Mouse (Mus musculus) monocyte, adult 2 months (primary cell): Measurements from ENCODE around the gene Pbx1.

Experiments
- DNase-seq, 2 experiments: peaks; one replicate each; pipeline ENCODE4 v3.0.0; 2022; ENCODE audit warnings: low spot score in 2 of 2, low read depth in 1 of 2

Pbx1 gene

DNA sequence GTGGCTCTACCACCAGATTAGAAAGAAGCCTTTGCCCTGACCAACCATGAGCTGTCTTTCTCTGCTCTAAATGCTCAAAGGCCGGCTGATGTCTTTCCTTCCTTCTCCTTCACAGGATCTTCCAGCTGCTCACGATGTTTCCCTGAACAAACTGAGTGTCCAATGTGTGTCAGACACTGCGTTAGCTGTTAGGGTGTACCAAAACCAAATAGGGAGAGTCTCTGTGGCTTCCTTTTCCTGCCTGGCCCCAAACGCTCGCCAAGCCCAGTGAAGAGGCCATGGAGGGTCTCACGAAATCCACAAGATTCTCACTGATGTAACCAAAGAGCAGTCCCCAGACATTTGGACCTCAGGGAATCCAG lies 47.5 kb downstream of the Pbx1 start:
- DNase-seq = no peak

DNA sequence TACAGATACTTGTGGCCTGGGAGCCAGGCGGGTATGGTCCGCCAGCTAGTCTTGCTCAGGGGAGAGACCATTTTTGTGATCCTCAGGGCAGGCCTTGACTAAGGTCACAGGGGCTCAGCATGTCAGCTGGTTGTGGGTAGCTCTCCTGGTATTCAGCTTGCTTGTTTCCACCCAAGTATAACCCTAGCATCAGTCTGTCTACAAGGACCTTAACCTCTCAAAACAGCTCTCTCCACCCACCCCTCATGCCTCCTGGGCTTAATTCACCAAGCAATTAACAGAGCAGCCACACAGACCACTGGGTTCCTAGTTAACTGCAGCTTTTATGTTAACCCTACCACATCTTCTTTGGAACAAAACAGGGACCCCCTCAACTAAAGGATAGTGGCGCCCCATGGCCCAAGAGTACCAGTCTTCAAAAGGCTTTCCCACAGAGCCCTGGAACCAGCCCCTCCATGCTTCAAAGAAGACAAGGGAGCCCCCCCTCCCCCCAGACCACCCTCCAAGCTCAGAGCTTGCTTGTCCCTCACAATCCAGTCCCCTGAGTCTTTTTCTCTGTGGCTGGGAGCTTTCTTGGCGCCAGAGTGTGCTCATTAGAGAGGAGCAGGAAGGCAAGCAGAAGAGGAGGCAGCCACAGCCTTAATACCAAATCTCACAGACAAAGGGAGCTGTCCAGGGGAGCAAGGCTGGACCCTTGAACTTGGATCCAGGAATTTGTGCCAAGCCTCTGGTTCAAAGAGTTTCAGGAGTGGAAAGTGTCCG lies 48.1 kb downstream of the Pbx1 start:
- no peak for DNase-seq

DNA sequence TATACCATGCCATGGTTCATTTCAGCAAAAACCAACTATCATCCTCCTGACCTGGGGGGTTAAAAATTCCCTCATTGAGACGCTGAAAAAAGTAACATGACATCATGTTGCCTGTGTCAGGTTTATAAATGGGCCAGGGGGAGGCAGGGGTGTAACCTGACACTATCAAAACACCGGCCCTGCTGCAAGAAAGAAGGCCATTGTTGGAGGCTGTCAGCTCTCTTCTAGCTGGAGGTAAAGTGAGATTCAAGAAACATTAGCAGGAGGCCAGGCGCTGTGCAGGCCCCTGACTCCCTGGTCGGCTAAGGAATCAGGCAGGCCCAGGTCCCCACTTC lies 49.3 kb downstream of the Pbx1 start:
- no peak for DNase-seq

DNA sequence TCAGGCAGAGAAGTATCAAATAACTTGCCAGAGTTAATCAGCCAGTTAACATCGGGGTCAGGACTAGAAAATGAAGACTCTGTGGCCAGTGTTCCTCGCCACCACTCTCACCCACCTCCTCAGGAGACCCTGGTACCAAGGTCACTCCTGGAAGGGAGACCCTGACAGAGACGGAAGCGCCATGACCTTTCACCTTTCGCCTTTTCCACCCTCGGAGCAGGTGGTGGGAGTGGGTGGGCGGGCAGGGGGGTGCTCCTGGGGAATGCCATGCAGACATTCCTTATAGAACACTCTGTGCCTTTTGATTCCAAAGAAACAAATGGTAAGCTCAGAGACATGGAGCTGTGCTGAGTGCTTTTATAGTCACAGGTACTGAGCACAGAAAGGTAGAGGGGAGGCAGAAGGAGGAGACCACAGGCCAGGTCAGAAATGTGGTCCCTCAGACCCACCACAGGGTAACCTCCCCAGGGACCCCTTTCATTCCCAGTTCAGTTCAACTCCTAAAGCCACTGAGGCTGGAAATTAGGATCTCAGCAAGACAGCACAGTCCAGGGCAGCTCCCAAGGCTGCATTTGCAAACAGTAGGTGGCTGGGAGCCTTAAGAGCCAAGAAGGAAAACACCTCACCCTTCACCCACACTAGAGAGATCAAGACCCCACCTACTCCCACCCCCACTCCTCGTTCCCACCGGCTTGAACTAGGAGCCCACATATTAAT lies 49.8 kb downstream of the Pbx1 start:
- no peak for DNase-seq

DNA sequence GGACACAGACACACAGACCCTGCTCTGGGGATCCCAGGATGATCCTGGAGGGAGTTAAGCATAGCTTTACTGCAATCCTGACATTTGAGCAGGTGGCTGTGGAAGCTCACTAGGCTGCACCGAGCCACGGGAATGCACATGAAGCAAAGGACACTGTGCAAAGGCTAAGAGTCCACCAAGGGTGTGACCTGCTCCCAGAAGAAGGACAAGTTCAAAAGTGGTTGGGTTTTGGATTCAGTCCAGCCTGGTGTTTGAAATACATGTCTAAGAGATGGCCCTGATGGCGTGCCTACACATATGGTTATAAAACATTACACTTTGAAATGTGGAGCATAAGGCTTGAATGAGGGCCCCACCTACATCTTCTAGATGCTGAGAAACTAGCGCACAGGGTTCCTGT lies 50.6 kb downstream of the Pbx1 start:
- no peak for DNase-seq

DNA sequence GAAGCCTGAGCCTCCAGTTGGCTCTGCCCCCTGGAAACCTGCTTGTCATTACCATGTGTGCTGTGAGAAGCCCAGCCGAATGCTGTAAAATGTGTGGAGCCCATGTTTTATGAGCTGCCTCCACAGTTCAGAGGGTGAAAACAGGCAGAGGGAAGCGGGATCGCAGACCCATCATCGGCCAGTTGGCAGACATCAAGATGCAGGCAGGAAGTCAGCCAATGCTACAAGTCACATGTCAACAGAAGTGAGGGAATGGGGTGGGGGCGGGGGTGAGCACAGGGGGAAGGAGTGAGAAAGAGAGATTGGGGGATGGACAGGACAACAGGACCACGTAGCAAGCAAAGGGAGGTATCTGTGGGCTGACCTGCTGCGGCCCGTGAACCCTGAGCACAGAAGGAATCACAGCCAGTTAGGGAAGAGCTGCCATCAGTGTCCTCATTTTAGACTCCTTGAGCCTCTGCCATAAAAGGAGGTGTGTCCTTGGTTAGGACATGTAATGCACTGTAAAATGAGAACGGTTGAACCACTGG lies 51.8 kb downstream of the Pbx1 start:
- no peak for DNase-seq

DNA sequence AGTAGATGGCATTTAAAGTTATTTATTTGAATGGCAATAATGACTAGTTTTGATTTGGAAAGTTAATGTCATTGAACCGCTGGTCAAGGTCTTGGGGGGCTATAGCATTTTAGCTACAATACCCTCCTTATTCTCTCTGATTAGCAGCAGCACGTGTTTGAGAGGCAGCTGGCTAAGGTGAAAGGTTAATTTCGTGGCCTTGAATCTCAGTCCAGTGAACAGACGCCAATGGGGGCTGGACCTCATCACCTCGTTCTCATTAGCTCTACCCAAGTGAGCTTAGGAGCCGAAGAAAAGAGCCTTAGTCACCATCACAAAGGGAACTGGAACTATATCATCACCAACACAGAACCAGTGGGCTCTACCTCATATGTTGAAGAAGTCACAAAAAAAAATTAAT lies 54.4 kb downstream of the Pbx1 start:
- no peak for DNase-seq

DNA sequence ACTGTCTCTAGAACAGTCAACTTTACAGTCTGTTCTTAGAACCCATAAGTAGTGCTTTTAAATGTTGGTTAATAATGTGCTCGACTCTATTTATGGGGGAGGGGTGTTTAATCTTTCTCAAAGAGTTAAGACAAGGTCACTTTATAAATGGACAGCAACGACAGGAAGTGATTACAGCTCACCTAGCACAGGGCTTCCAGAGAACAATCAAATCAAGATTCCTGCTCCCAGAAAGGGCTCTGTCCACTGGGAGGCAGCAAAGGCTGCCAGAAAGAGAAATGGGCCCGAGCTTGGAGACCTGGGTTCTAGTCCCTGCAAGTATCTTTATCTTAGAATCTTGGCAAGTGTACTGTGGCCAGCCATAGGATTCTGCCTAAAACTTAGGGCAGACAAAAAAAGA lies 55.7 kb downstream of the Pbx1 start:
- no peak for DNase-seq

DNA sequence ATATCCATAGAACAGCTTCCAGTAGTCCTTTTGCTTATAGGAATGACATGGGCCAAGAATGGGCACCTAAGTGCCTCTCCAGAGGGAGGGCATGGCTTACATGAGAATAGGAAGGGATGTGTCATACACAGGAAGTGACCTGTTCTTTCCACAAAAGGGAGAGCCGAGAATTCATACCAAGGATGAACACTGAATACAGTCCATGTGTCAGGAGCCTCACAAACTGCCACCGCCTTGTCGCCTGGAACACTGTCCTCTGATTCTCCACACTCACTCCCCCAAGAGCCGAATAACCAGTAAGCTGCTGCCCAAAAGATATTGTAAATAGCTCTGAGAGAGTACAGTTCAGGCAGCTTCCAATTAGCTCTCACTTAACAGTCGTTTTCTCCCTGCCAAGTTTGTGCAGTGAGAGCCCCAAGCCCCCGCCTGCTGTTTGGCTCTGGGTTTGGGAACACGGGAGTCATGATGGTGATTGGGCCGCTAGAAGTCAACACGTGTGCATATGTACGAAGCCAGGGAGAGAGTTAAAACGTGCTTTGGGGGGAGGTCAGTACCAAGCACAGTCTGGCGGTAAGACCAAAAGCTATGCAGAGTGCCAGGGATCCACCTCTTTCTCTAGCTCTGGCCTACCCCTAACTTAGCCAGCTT lies 57.0 kb downstream of the Pbx1 start:
- no peak for DNase-seq

DNA sequence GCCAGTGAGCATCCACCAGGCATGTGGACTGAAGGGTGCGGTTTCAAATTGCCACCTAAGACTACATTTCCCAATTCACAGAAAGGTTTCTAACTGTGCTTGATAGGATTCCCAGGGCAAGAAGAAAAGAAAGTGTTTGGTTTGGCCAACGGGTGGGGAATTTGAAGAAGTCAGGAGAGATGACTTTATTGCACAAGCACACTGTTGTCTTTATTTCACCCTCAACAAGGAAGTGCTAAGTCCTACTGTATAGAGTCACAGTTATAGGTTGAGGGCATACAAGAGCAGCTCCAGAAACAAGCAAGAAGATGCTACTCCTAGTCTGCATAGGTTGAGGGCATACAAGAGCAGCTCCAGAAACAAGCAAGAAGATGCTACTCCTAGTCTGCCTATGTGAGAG lies 60.0 kb downstream of the Pbx1 start:
- DNase-seq = no peak

DNA sequence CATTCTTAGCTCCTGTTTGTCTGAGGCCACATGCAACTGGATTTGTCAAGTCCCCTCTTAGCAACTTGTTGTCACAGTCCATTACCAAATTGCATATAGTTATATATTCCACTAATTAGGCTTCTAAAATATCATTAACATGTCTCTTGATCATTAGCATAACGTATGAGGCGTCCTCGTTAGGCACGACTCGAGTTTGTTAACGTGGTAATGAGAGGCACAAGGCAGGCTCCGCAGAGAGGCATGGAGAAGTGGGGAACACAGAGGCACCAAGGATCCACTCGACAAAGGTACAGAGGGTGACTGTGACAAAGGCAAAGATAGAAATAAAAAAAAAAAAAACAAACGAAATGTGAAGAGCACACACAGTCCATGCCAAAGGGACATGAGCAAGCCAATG lies 61.1 kb downstream of the Pbx1 start:
- no peak for DNase-seq

DNA sequence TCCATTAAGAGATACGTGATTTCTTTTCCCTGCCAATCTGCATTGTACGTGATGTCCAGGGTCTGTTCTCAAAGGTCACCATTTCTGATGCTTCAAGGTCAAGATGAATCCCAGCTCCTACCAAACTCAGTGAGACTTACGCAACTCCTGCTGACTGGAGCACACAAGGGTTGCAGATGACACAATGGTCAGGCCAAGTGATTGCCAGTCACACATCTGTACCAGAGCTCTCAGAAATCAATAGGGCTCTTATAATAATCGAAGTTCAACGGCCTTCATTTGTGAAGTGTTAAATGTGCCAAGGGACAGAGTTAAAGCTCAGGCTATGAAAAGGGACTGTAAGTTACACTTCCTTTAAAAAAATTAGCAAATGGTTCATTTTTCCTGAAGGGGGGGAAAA lies 65.8 kb downstream of the Pbx1 start:
- DNase-seq = no peak

DNA sequence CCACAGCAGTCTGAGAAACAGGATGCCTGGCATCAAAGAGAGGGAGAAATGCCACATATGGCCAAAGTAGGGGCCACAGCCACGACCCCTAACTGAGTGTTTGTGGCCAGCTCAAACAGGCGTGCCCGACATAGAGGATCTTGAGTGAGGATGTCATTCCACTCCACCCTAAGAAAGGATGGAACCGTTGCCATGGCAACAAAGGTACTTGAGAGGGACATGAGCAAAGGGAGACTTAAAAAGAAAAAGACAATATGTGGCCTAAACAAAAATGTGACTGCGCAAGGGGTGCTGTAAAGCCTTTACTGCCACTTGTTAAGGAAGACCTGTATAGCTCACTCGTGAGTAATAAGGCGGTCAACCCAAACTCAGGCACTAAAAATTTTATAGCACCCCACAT lies 67.7 kb downstream of the Pbx1 start:
- no peak for DNase-seq

DNA sequence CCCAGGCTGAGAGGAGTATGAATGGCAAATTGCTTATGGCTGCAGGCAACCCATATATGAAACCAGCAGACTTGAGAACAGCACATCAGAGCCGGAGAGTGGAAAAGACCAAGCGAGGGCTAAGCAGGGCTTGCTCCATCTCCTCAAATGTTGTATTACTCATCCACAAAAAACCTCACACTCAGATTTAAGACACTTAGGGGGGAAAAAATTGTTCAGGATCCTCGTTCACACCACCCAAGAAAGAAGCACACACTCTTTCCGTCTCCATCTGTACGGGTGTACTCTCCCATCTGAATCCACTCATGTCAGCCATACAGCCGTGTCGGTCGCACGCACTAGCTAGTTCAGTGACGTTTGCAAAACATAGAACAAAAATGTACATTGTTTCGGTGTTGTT lies 69.0 kb downstream of the Pbx1 start:
- DNase-seq = no peak

DNA sequence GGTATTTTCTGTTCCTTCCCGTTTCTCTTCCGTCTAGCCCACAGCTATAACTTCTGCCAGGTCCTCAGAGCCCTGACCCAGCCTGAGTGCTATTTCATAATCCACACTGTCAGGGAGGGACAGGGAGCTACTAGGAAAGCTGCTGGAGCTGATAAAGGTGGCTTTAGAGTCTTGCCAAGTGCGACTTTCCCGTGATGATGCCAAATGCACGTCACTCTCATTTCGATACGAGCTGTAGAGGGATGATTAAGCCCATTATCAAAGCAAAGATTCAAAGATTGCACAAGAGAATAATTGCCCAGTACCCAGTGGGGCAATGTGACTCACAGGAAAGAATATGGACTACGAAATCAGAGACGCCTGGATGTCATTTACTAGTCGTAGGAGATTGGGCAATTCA lies 69.6 kb downstream of the Pbx1 start:
- peak in 1 of 2 experiments; percentile 4 for DNase-seq

DNA sequence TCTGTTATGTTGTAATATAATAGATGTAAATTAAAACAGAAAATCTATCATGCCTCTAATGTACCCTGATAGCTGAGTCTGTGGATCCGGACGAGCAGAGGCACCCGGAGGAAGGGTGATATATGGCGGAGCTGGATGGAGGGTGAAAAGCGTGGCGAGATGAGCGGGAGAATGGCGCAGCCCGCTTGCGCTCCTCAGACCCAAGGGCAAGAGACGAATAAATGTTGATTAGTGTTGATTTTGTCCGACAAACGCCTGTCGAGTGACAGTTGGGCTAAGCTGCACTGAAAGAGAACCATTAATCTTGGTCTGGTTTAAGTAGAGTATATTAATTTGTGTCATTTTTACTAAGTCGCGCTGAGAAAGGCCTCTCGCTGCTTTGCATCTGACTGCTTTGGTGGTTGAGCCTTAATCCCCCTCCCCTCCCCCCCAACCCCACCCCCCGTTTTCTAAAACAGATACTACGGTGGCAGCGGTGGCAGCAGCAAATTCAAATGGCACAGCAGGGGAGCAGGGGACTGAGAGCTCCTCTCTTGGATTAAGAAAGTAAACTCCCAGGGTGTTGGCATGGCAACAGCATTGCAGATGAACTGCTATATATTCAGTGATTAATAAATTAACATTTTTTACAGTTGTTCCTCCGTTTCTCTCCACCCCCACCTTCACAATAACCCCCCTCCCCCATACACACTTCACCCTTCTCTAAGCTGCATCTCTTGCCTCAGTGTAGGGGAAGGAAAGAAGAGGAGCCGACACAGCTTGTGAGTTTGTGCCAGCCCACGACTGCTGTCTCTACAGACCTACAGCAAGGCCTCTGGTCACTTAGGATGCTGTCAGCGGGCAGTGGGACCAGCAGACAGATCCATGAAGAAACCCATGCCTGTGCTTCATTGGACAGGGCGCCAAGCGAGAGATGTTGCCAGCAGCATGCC lies 74.1 kb downstream of the Pbx1 start:
- DNase-seq = no peak

DNA sequence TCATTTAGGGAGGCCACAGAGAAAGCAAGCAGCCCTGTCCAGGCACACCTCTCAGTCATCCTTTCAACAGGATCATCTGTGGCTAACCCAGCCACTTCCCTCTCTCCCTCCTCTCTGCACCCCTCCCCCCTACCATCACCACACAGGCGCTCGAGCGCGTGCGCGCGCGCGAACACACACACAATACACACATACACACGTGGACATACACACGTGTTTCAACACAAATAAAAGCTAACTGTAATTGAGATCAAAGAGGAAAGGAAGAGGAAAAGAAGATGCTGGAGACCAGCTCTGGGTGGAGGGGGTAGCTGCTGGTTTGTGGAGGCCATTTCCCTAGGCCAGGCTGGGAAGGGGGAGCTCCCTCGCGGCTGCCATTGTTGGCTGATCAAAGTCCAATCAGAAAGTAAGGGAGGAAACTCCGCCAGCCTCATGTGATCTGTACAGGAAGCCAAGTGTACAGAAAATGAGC lies 75.1 kb downstream of the Pbx1 start:
- no peak for DNase-seq

DNA sequence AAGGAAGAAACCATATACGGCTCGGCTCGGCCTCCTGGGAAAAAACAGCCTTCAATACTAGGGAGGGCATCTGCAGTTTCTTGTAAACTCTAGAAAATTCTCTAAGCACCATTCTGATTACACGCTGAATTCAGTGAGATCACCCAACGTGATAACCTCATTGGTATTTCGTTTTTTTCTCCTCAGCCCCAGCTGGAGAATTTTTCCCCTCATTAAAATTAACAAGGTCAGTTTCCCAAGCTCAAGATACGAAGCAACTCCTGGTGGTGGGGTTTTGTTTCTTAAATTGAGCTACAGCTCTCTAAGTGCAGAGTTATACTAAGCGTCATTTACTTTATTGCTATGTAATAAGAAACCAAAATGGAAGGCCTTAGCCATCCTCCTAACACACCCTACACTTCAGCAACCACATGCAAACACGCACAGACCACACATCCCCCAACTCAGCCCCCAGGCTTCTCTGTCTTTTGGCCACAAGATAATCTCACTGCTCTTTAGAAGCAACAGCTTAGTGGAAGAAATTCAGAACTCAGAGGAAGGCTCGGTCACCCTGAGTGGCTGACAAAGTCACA lies 76.0 kb downstream of the Pbx1 start:
- DNase-seq = no peak

DNA sequence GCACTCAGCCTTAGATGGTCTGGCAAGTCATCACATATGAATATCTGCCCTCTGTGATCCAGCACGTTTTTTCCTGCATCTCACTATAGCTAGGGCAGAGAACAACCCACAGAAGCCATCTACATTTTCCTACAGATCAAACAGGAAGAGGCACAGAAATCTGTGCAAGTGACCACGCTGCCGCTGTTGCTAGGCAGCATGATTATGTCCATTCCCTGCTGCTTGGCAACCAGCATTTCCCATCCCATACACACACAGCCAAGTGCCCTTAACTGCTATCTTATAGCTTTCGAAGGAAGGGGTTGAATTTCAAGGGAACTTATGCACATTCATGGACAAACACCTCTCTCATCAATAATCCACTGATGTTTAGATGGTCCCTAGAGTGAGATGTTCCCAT lies 77.1 kb downstream of the Pbx1 start:
- DNase-seq = no peak

DNA sequence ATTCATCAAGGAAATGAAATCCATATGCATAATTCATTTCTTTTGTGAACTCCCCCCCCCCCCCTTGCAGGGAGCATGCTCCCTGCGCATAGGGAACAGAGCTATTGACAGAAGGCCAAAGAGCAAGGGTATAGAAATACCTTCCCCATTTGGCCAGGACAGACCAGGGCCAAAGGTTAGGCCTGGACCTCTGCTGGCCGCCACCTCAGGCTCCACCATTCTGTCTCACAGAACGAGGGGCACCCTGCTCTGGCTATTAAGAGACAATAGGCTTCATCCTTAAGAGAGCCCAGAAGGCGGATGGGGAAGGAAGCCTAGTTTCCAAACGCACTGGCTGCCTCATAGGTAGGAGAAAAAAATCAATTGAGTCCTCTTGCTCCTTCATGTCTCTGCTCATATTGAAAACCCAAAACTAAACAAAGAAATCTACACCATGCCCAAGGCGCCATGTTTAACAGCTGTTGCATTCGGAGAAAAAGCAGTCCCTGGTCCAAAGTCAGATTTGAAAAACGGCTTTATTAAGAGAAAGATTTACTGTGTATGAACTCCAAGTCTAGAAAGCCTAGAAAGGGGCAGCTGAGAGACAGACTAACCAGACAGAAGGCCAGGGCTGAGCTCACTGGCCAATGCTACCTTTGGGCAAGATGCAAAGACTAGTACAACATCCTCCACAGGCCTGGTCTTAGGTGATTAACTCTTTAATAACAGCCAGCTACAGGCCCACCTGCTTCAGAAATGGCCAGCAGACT lies 83.9 kb downstream of the Pbx1 start:
- no peak for DNase-seq
